Mouse (Mus musculus) hindbrain, embryonic 11.5 days (tissue): Measurements from ENCODE around the gene Tulp1. TPM values are rescaled to one million over a fixed set of nuclear protein-coding genes. Genes with fewer than 3 reads are reported as not detected.
A peak's percentile ranks its signal among the peaks of the same experiment; 100 is the strongest.
"Not testable (repeated sequence)": the region's sequence is repeated elsewhere in the genome, so short reads cannot be mapped to it uniquely, and the experiment has no call there.

Experiments
- ATAC-seq: fragments of 200-750 bp; cut with Nextera tagmentation; 2 replicates; pipeline ENCODE4 v1.8.0; 2017; ENCODE audit warnings: mild to moderate bottlenecking, moderate TSS enrichment, moderate library complexity; ENCODE audit not compliant: low FRiP score
- DNase-seq: peaks from one replicate; pipeline ENCODE4 v3.0.0-alpha.2; 2015; ENCODE audit warnings: low spot score
- H3K27ac ChIP-seq: fragments of 300-500 bp; sonication (generic); 2 replicates; pipeline ENCODE4 v1.5.1; 2014; ENCODE audit warnings: mild to moderate bottlenecking, low read depth, low read length
- H3K27me3 ChIP-seq: fragments of 300-500 bp; sonication (generic); 2 replicates; pipeline ENCODE4 v1.6.1; 2014; ENCODE audit warnings: mild to moderate bottlenecking, low read length, moderate library complexity, mixed read lengths; ENCODE audit not compliant: control insufficient read depth, insufficient read depth
- H3K36me3 ChIP-seq: fragments of 300-500 bp; sonication (generic); 2 replicates; pipeline ENCODE4 v1.6.1; 2014; ENCODE audit warnings: mild to moderate bottlenecking, low read length, moderate library complexity, mixed read lengths; ENCODE audit not compliant: control insufficient read depth, insufficient read depth
- H3K4me1 ChIP-seq: fragments of 300-500 bp; sonication (generic); replicated peaks from 2 replicates; pipeline ENCODE4 v1.6.1; 2014; ENCODE audit warnings: low read length, mixed read lengths; ENCODE audit not compliant: control insufficient read depth, insufficient read depth
- H3K4me2 ChIP-seq: fragments of 300-500 bp; sonication (generic); replicated peaks from 2 replicates; pipeline ENCODE4 v1.6.1; 2014; ENCODE audit warnings: mild to moderate bottlenecking, low read depth, low read length
- H3K4me3 ChIP-seq: fragments of 300-500 bp; sonication (generic); 2 replicates; pipeline ENCODE4 v1.5.1; 2014; ENCODE audit warnings: low read depth, low read length
- H3K9ac ChIP-seq: fragments of 300-500 bp; sonication (generic); 2 replicates; pipeline ENCODE4 v1.6.1; 2014; ENCODE audit warnings: low read depth, low read length
- H3K9me3 ChIP-seq: fragments of 300-500 bp; sonication (generic); 2 replicates; pipeline ENCODE4 v1.6.1; 2016; ENCODE audit warnings: low read length; ENCODE audit not compliant: control insufficient read depth
- WGBS: fragments of 180-500 bp; shearing (Covaris S2); extraction: QIAGEN DNeasy Blood & Tissue Kit; methylation state at CpG from one replicate; pipeline ENCODE4 v1.1.7; 2014; 5-methylcytosine and 5-hydroxymethylcytosine counted together
- polyA plus RNA-seq: library from polyadenylated mRNA; unstranded; fragments of >200 nt; fragmentation: Nextera tagmentation; extraction: Ambion mirVana; gene quantifications from 2 replicates; pipeline ENCODE4 v1.2.1, GENCODE M21; 2014

Gene Tulp1
- polyA plus RNA-seq, 1 experiment from 2014 or later = 2.9 TPM

DNA sequence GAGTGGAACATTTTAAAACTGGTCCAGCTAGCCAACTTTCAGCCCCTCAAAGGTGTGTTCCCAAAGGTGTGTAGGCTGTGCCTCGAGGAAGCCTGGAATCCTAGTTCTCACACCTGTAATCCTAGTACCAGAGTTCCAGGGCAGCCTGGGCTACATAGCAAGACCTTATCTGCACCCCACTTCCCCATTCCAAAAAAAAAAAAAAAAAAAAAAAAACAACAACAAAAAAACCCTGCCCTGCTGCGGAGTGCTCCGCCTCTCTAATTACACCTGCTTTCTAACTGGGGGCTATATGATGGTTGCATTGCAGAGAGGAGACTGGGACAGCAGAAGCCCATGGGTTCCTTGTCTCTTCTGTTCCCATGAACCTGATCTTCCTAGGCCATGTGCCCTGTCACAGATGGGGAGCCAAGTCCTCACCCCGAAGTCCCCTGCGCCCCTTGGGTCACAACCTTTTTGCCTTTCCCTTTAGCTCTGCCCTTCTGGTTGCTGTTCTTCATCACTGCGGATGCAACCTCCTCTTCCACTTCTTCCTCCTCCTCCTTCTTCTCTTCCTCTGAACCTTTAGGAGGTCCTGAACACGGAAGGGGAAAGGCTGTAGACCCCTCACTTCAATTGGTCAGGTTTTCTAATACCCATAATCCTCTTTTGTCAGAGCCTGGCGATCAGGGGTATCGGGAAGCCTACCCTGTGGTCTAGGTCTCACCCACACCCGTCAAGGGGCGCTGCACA is 2.9 kb downstream of the Tulp1 start:
- H3K27me3 ChIP-seq = peaks cover 54% of the 10 kb centered on the region
- no peak for ATAC-seq
- peak overlapping the region; percentile 23; the same call in 1 of the 2 replicates for H3K9ac ChIP-seq
- peak overlapping the region; percentile 20 for H3K4me3 ChIP-seq
- DNase-seq = peak; percentile 27
- no peaks in the 10 kb centered on the region for H3K9me3 ChIP-seq
- peak overlapping the region; percentile 40 for H3K4me2 ChIP-seq
- no peaks in the 10 kb centered on the region for H3K36me3 ChIP-seq
- 0 out of 2 replicates have a peak, but pooled peaks cover 2% of the 10 kb centered on the region for H3K4me1 ChIP-seq
- 31% methylated on average over 11 of the region's 11 CpGs for WGBS
- H3K27ac ChIP-seq = no peak overlapping the region

DNA sequence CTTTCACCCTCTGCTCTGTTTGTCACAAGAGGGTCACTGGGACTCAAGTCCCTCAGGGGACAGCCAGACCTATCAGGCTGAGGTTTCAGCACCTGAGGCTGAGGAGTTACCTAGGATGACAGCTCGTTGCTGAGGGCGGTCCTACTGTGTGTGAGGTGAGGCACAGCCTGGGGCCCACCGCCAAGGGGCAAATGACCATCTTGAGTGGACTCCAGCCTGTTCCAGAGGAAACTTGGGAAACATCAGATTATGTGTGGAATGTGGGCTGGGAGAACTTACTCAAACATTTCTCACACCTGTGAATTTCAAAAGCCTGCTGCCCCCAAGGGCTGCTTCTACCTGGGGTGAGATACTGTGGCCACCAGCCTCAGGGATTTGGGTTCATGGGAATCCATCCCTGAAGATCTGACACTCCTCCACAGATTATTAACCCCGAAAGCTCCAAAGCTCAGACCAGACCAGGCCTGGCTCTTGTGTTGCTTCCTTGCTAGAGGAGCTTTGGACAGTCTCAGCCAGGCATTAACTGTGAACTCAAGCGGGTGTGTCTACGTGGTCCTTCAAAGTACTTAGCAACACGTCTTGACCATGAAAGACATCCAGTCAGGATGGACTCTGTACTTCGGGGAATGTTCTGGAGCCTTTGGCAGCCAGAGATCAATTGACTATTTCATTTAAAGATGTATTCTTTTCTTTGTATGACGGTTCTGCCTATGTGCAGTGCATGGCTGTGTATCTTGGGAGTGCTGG is 4.3 kb downstream of the Tulp1 start:
- H3K36me3 ChIP-seq = no peaks in the 10 kb centered on the region
- no peak overlapping the region for H3K27ac ChIP-seq
- H3K4me2 ChIP-seq = no peak overlapping the region
- WGBS = 80% methylated on average over 9 of the region's 9 CpGs
- H3K9me3 ChIP-seq = no peaks in the 10 kb centered on the region
- H3K4me3 ChIP-seq = no peak overlapping the region
- H3K27me3 ChIP-seq = peaks cover 51% of the 10 kb centered on the region
- 0 out of 2 replicates have a peak, but pooled peaks cover 2% of the 10 kb centered on the region for H3K4me1 ChIP-seq
- DNase-seq (no peak), ATAC-seq (no peak)
- no peak overlapping the region for H3K9ac ChIP-seq

DNA sequence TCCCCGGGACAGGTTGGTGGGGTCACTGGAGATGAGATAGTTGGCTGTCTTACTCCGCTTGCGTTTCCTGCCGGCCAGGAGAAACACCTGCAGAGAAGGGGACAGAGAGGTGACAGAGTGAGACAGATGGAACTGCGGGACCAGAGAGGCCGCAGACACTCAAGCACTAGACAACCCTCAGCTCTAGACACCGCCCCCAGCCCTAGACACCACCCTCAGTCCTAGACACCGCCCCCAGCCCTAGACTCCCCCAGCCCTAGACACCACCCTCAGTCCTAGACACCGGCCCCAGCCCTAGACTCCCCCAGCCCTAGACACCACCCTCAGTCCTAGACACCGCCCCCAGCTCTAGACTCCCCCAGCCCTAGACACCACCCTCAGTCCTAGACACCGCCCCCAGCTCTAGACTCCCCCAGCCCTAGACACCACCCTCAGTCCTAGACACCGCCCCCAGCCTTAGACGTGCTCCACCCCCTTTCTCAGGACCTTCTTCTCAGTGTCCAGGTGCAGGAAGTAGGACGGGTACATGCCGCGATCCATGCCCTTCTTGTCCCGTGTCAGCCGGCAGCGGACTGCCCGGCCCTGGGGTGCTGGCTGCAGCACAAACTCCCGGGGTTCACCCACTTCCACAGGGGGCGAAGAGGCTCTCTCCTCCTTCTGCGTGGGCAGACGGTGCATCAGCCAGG is 6.3 kb downstream of the Tulp1 start:
- not testable (repeated sequence) for H3K36me3 ChIP-seq, H3K4me2 ChIP-seq, H3K9me3 ChIP-seq, H3K27ac ChIP-seq, ATAC-seq, H3K4me3 ChIP-seq, H3K4me1 ChIP-seq, DNase-seq, H3K9ac ChIP-seq
- H3K27me3 ChIP-seq = peaks cover 32% of the 10 kb centered on the region
- 12% methylated on average over 23 of the region's 24 CpGs for WGBS

DNA sequence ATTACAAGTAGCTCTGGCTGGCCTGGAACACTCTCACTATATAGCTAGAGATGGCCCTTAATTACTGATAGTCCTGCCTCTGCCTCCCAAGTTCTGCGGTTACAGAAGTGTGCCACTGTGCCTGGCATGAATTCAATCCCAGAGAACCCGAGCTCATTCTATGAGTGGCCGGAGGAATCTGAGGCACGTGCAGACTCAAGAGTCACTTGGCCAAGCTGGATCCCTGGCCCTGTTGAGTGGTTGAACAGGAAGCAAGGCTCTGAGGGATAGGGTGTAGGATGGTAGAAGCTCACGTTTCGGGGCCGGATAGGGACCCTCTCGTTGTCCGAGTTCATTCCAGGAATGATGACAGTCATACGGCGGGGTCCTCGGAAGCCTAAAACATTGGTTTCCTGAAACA is 9.2 kb downstream of the Tulp1 start:
- H3K4me2 ChIP-seq = no peak overlapping the region
- no peaks in the 10 kb centered on the region for H3K36me3 ChIP-seq
- no peak overlapping the region for H3K4me3 ChIP-seq
- H3K9me3 ChIP-seq = no peaks in the 10 kb centered on the region
- no peak overlapping the region for H3K9ac ChIP-seq
- whole genome bisulfite sequencing = 91% methylated on average over 12 of the region's 12 CpGs
- ATAC-seq = no peak
- no peak for DNase-seq
- H3K27me3 ChIP-seq = peaks cover 37% of the 10 kb centered on the region
- peaks cover 11% of the 10 kb centered on the region; the same call in 1 of the 2 replicates for H3K4me1 ChIP-seq
- H3K27ac ChIP-seq = no peak overlapping the region

DNA sequence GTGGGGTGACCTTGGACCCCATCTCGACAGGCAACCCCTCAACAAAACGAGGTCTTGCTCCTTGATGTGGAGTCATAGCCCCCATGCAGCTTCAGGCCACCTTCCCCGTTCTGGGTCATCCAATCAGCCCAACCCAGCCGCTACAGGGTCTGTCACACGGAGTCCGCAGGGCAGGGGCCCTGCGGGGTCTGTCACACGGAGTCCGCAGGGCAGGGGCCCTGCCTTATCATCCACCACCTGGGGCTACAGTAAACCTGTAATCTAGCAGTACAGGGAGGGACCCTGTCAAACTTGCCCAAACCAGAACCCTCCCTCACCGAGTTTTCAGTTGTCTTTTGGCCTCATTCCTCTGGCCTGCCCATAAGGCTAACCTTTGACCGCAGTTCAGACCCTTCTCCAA is 13.0 kb downstream of the Tulp1 start:
- Histone ChIP-seq H3K4me3 (0 out of 2 replicates have a peak overlapping the region, but pooled peaks have one; percentile 76), H3K36me3 (no peaks in the 10 kb centered on the region), H3K27me3 (peaks cover 15% of the 10 kb centered on the region), H3K9ac (no peak overlapping the region), H3K4me1 (peaks cover 11% of the 10 kb centered on the region), H3K9me3 (no peaks in the 10 kb centered on the region), H3K27ac (no peak overlapping the region), H3K4me2 (peak overlapping the region; percentile 95)
- 6% methylated on average over 11 of the region's 11 CpGs for WGBS
- no peak for ATAC-seq
- DNase-seq = no peak

- H3K9me3 ChIP-seq = no peaks in the 10 kb centered on the region
- H3K27me3 ChIP-seq = peaks cover 15% of the 10 kb centered on the region
- DNase-seq (no peak), ATAC-seq (peak; percentile 10)
- peaks cover 11% of the 10 kb centered on the region for H3K4me1 ChIP-seq
- H3K4me2 ChIP-seq = peak overlapping the region; percentile 95
- H3K36me3 ChIP-seq = no peaks in the 10 kb centered on the region
- H3K4me3 ChIP-seq = peak overlapping the region; percentile 76
- under 1% methylated on average over 28 of the region's 29 CpGs for WGBS
- H3K9ac ChIP-seq = peak overlapping the region; percentile 64
- H3K27ac ChIP-seq = no peak overlapping the region
These were observed 13.6 kb downstream of the Tulp1 start for GRCm38 (mm10) chr17:28351353-28351890.

- H3K9me3 ChIP-seq = no peaks in the 10 kb centered on the region
- H3K27me3 ChIP-seq = peaks cover 15% of the 10 kb centered on the region
- H3K4me2 ChIP-seq = peak within 1 kb of the TSS; percentile 95
- WGBS = under 1% methylated on average over 64 of the region's 73 CpGs
- DNase-seq (peak; percentile 84), ATAC-seq (peak; percentile 83)
- H3K9ac ChIP-seq = peak within 1 kb of the TSS; percentile 77
- H3K4me1 ChIP-seq = peaks cover 14% of the 10 kb centered on the region
- H3K4me3 ChIP-seq = peak within 1 kb of the TSS; percentile 76
- no peaks in the 10 kb centered on the region for H3K36me3 ChIP-seq
- peak within 1 kb of the TSS; percentile 51 for H3K27ac ChIP-seq
These were observed 14.3 kb downstream of the Tulp1 start, which contains the start of gene Tead3 for GRCm38 (mm10) chr17:28350466-28351352. Gene Tead3 (minus strand): TSS chr17:28350817.
